Mouse (Mus musculus): ENCODE results near the gene Cd209b. TPM values are rescaled to one million over a fixed set of nuclear protein-coding genes. Genes with fewer than 3 reads are reported as not detected.

Gene Cd209b
- not detected in 2 replicates for polyA plus RNA-seq (2015; fragmentation: Nextera tagmentation; extraction: Ambion mirVana)

DNA sequence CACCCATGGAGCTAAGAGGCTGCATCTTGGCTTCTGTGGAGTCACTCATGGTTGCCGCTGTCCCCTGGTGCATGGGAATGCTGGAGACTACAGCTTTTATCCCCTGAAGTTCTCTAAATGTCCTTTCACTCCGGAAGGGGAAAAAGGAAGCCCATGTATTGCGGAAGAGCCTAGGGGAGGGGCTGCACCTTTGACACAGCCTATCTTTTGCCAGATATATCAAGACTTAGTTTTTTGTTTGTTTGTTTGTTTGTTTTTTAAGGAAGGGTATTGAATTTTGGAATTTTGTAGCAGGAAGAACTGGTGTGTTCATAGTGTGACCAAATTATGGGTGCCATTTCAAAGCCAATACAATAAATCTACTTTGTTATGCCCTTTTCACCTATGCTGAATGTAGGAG lies at the start of gene Cd209b:
Cd209b (minus strand) TSS at position 101 of the 400 bp plus-strand sequence.
- ATAC-seq (replicated peaks; ENCODE audit: insufficient number of reproducible peaks, insufficient read depth, low FRiP score, low read depth): no peak
- no peak within 1 kb of the TSS for H3K4me3 ChIP-seq
- H3K9ac ChIP-seq: no peak within 1 kb of the TSS
- no peaks in the 10 kb centered on the region for H3K4me1 ChIP-seq (replicated peaks)
- WGBS: 89% methylated on average over 3 of the region's 3 CpGs
- no peaks in the 10 kb centered on the region for H3K9me3 ChIP-seq (replicated peaks)
- H3K27ac ChIP-seq: no peak within 1 kb of the TSS
- no peaks in the 10 kb centered on the region for H3K27me3 ChIP-seq
- H3K4me2 ChIP-seq: no peak within 1 kb of the TSS
- no peaks in the 10 kb centered on the region for H3K36me3 ChIP-seq

DNA sequence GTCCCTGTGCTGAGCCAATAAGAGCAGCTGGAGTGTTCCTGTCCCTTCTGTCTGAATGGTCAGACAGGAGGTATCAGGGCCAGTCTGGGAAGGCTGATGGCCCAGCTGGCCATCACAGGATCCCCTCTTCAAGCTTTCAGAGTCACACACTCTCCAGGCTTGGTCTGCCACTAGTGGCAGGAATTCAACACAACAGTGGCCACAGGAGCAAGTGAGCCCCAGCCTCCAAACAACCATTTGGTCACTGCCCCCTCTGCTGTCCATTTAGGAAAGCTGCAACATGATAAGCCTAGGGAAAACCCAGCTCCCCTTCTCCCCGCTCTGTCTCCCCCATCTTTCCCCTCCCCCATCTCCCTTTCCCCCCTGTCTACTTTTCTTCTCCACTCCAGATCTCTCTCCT lies 29.4 kb upstream of the Cd209b start:
- Histone ChIP-seq H3K4me2 (no peak overlapping the region), H3K9ac (no peak overlapping the region), H3K36me3 (no peaks in the 10 kb centered on the region), H3K4me1 (replicated peaks) (no peaks in the 10 kb centered on the region), H3K4me3 (no peak overlapping the region), H3K27me3 (no peaks in the 10 kb centered on the region), H3K27ac (no peak overlapping the region), H3K9me3 (replicated peaks) (no peaks in the 10 kb centered on the region)
- ATAC-seq (replicated peaks; ENCODE audit: insufficient number of reproducible peaks, insufficient read depth, low FRiP score, low read depth): no peak
- WGBS: 38% methylated on average over 1 of the region's 1 CpGs

DNA sequence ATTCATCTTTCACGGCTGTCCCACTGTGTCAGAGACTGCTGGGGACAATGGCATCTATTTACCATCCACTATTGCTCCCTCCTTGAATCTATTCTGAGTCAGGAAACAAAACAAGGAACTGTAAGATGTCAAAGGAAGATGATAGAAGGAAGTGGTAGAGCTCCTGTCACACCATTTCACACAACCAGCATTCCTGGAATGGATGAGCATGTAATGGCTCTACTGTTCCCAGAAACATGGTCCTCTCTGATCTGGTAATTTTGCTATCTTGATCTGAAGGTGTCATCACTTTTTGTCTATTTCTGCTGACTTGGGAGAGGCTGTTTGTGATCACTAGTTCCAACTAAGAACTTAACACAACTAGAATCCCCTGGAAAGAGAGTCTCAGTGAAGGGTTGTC lies 28.0 kb upstream of the Cd209b start, which contains the start of gene Cd209c:
Cd209c (minus strand) TSS at position 101 of the 400 bp plus-strand sequence.
- 67% methylated on average over 1 of the region's 1 CpGs for WGBS
- no peaks in the 10 kb centered on the region for H3K4me1 ChIP-seq (replicated peaks)
- no peaks in the 10 kb centered on the region for H3K36me3 ChIP-seq
- H3K27me3 ChIP-seq: no peaks in the 10 kb centered on the region
- no peaks in the 10 kb centered on the region for H3K9me3 ChIP-seq (replicated peaks)
- no peak within 1 kb of the TSS for H3K27ac ChIP-seq
- ATAC-seq (replicated peaks; ENCODE audit: insufficient number of reproducible peaks, insufficient read depth, low FRiP score, low read depth): no peak
- H3K4me3 ChIP-seq: no peak within 1 kb of the TSS
- H3K9ac ChIP-seq: no peak within 1 kb of the TSS
- H3K4me2 ChIP-seq: no peak within 1 kb of the TSS

DNA sequence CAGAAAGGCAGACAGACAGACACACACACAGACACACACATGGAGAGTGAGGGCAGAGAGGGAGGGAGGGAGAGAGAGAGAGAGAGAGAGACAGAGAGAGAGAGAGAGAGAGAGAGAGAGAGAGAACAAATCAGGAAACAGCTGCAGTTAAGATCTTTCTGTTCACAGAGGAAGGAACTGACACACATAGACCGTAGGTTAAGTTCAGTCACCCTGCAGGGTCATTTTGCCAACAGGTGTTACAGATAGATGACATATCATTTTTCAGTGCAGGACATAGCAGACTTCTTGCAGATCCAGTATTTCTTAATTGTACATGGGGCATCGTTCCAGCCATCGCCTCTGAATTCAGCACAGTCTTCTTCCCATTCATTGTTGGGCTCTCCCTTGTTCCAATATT lies 13.4 kb upstream of the Cd209b start:
- no peak for ATAC-seq (replicated peaks; ENCODE audit: insufficient number of reproducible peaks, insufficient read depth, low FRiP score, low read depth)
- Histone ChIP-seq H3K9me3 (replicated peaks) (no peaks in the 10 kb centered on the region), H3K4me2 (no peak overlapping the region), H3K9ac (no peak overlapping the region), H3K4me1 (replicated peaks) (no peaks in the 10 kb centered on the region), H3K4me3 (no peak overlapping the region), H3K27ac (no peak overlapping the region), H3K36me3 (no peaks in the 10 kb centered on the region), H3K27me3 (no peaks in the 10 kb centered on the region)
- WGBS: 85% methylated on average over 3 of the region's 3 CpGs

DNA sequence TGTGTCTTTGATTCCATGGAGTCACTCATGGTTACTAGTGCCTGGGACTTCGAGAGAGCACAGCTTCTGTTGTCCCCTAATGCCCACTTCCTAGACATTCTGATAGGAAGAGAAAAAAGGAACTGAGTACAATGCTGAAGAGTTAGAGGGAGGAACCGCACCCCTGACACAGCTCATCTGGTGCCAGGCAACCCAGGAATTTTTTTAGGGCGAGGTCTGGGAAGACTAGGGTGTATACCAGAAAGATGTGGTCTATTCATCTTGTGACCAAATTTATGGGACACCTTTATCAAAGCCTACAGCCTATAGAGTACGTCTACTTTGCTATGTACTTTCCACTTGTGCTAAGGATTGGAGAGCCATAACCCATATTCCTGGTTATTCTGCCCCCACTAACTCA lies 48.2 kb downstream of the Cd209b start, which contains the start of gene Cd209d:
Cd209d (minus strand) TSS at position 101 of the 400 bp plus-strand sequence.
- no peaks in the 10 kb centered on the region for H3K9me3 ChIP-seq (replicated peaks)
- no peaks in the 10 kb centered on the region for H3K36me3 ChIP-seq
- no peaks in the 10 kb centered on the region for H3K27me3 ChIP-seq
- WGBS: 64% methylated on average over 4 of the region's 4 CpGs
- no peaks in the 10 kb centered on the region for H3K4me1 ChIP-seq (replicated peaks)
- ATAC-seq (replicated peaks; ENCODE audit: insufficient number of reproducible peaks, insufficient read depth, low FRiP score, low read depth): no peak
- H3K4me2 ChIP-seq: no peak within 1 kb of the TSS
- H3K4me3 ChIP-seq: no peak within 1 kb of the TSS
- H3K27ac ChIP-seq: no peak within 1 kb of the TSS
- H3K9ac ChIP-seq: no peak within 1 kb of the TSS

DNA sequence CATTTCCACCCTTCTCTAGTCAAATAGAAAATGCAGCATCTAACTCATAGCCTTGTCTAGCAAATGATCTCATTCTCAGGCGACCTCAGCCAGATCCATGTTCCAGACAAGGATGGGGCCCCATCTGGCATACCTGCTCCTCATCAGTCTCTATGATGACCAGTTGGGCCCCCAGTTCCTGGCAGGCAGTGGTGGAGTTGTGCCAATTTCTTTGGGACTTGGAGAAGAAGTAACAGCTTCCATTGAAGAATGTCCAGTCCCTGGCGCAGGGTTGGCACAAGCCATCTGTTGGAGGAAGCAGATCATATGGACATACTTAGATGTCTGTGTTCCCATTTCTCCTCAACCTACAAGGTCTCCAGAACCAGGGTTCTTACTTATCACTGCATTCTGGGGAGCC lies 50.5 kb downstream of the Cd209b start:
- no peaks in the 10 kb centered on the region for H3K9me3 ChIP-seq (replicated peaks)
- no peak overlapping the region for H3K27ac ChIP-seq
- no peaks in the 10 kb centered on the region for H3K36me3 ChIP-seq
- H3K9ac ChIP-seq: no peak overlapping the region
- no peaks in the 10 kb centered on the region for H3K4me1 ChIP-seq (replicated peaks)
- no peak overlapping the region for H3K4me2 ChIP-seq
- no peak for ATAC-seq (replicated peaks; ENCODE audit: insufficient number of reproducible peaks, insufficient read depth, low FRiP score, low read depth)
- no peaks in the 10 kb centered on the region for H3K27me3 ChIP-seq
- 75% methylated on average over 2 of the region's 2 CpGs for WGBS
- no peak overlapping the region for H3K4me3 ChIP-seq

Other genes starting within 250 kb of the Cd209b start
- 0.14 TPM in 1 of 2 replicates, not detected in the other for gene Fcer2a, start 232.7 kb downstream of the Cd209b start, polyA plus RNA-seq (2015; fragmentation: Nextera tagmentation; extraction: Ambion mirVana)
- gene Clec4g, start 206.2 kb downstream of the Cd209b start, polyA plus RNA-seq (2015; fragmentation: Nextera tagmentation; extraction: Ambion mirVana): 3.2 and 3.6 TPM in 2 replicates
- gene Cd209a, start 177.9 kb downstream of the Cd209b start, polyA plus RNA-seq (2015; fragmentation: Nextera tagmentation; extraction: Ambion mirVana): 0.11 and 0.34 TPM in 2 replicates
- not detected in 2 replicates for gene Cd209e, start 72.5 kb downstream of the Cd209b start, polyA plus RNA-seq (2015; fragmentation: Nextera tagmentation; extraction: Ambion mirVana)
- gene Cd209d, start 48.3 kb downstream of the Cd209b start, polyA plus RNA-seq (2015; fragmentation: Nextera tagmentation; extraction: Ambion mirVana): not detected in 2 replicates
- gene Cd209c, start 27.9 kb upstream of the Cd209b start, polyA plus RNA-seq (2015; fragmentation: Nextera tagmentation; extraction: Ambion mirVana): 0.18 and 0.34 TPM in 2 replicates
- gene Cd209f, start 179.0 kb upstream of the Cd209b start, polyA plus RNA-seq (2015; fragmentation: Nextera tagmentation; extraction: Ambion mirVana): not detected in 2 replicates
- not detected in 2 replicates for gene Cd209g, start 207.3 kb upstream of the Cd209b start, polyA plus RNA-seq (2015; fragmentation: Nextera tagmentation; extraction: Ambion mirVana)
- gene Evi5l, start 239.7 kb upstream of the Cd209b start, polyA plus RNA-seq (2015; fragmentation: Nextera tagmentation; extraction: Ambion mirVana): 12.9 and 18.3 TPM in 2 replicates

All from heart, embryonic 15.5 days (tissue).